Mouse (Mus musculus) right cerebral cortex, postnatal 4 days (tissue): ENCODE data around the gene Abcc12.

Experiments used
- DNase-seq: peaks from one replicate; pipeline ENCODE4 v3.0.0-alpha.2; 2022

Gene Abcc12

GRCm38 (mm10) chr8:86495056-86495455 is 85.4 kb downstream of the Abcc12 start:
- no peak for DNase-seq

DNA sequence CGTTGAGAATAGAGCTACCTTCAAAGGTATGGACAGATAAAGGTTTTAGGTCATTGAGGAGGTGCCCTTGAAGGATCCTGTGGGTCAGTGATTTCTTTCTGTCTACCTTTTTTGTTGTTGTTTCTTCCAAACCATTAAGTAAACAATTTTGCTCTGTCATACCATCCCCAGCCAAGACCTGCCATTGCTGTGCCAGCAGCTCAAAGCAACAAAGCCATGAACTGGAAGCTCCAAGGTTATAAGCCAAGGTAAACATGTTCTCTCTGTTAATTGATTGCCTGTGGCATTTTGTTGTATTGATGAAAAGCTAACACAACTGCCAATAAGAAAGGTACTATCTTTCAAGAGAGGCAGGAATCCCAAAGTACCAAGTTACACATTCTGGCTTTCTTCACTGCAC is 86.6 kb downstream of the Abcc12 start:
- DNase-seq = no peak

DNA sequence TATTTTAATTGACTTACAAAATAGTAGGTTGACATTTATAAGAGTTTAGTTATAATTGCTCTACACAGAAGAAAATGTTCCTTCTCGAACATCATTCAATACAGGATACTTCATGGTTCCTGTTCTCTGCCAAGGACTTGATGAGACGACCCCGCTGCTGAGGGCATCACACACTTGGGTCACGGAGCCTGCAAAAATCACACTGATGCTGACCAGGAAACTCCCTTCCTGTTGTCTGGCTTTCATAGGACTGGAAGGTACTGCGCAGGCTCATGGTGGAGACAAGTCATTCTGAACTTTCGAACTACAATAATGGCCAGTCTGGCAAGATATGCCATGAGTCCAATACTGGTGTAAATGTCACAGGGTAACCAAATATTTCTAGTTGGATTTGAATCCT is 95.1 kb downstream of the Abcc12 start:
- DNase-seq = no peak

DNA sequence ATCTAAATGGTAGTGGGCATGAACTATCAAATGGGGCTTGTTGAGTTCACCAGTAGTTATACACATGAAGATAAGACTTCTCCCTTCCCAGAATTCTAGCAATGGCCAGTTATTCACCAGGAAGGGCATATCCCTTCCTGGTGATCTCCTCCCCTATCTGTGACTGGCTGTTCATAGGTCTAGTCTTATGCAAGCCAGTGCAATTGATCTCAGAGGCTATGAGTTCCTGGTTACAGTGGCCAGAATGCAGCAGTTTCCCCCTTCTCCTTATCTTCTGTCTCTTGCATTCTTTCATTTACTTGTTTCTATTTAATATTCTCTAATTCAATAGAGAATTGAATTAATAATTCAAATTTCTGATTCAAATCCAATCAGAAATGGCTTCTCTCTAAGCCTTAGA is 96.2 kb downstream of the Abcc12 start:
- no peak for DNase-seq

- no peak for DNase-seq
These were observed 98.4 kb downstream of the Abcc12 start for GRCm38 (mm10) chr8:86482116-86482515.

DNA sequence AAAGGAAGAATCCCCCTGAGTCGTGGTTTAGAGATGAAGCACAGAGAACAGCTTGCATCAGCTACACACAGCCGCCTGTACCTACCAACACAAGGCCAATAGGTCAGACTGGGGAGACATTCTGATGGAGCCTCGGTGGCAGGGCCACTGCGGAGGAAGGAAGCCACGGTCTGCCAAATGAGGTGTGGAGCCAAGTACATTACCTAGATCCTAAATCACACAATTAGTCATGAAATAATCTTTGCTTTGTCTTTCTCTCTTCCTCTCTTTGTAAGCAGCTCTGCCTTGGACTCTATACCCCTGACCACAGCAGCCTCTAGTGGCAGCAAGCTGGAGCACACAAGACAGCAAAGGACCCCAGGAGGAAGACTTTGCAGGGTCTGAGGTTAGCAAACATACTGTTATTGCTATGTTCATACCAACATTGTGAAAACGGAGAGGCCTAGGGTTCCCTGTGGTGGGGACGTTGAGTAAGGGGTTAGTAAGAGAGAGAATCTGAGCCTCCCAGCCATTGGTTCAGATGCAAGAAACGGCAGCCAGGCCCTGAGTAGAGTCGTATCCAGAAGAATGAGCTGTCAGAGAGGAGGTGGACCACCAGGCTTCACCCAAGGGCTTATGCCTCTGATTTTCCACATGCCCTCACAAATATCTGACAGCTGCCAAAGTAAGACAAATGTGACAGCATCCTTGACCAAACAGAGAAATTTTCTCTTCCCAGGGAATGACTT is 104.6 kb downstream of the Abcc12 start:
- DNase-seq = peak; percentile 56

GRCm38 (mm10) chr8:86474461-86474860 is 106.0 kb downstream of the Abcc12 start:
- DNase-seq = no peak

- DNase-seq = no peak
These were observed 107.4 kb downstream of the Abcc12 start for GRCm38 (mm10) chr8:86473121-86473520.

DNA sequence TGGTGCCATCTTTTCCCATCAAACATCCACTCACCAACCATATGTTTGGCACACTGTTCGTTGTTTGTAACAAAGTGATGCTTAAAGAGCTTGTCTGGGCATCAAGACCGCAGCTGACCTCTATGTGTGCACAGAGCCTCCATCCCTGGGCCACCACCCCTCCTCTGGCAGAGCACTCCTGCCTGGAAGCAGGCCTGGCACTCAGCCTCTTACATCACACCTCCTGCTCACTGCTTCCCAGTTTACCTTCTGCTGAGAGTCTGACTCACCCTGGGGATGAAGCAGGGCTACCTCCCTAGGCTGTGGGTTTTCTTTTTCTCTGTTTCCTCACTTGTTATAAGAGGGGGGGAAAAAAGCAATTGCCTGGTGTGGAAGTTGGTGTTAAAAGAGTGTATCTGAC is 109.8 kb downstream of the Abcc12 start:
- DNase-seq = no peak

DNA sequence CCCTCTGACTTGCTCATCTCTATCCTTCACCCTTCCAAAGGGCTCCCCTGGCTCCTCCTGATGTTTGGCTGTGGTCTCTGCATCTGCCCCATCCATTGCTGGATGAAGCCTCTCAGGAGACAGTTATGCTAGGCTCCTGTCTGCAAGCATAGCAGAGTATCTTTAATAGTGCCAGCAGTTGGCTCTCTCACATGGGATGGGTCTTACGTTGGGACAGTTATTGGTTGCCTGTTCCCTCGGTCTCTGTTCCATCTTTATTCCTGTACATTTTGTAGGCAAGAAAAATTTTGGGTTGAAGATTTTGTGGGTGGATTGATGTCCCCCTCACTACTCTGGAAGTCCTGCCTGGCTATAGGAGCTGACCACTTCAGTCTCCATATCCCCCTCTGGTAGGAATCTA is 117.3 kb downstream of the Abcc12 start:
- no peak for DNase-seq

DNA sequence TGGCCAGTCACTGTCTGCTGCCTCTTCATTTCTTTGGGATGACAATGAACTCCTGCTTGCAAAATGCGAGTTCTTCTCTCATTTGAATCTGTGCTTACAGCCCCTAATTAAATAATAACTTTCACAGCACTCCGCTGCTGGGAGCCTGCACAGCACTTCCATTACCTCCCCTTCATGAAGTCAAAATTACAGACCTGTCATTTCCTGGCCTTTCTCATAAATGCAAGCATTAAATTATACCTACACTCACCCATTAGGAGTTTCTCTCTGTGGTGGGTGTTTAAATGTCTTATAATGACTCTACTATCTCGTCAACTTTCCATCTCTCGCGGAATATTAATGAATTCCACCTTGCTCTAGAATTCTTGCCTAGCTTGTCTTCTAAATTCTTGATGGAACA is 120.1 kb downstream of the Abcc12 start:
- no peak for DNase-seq

GRCm38 (mm10) chr8:86453697-86454480 is 126.6 kb downstream of the Abcc12 start:
- DNase-seq = no peak

DNA sequence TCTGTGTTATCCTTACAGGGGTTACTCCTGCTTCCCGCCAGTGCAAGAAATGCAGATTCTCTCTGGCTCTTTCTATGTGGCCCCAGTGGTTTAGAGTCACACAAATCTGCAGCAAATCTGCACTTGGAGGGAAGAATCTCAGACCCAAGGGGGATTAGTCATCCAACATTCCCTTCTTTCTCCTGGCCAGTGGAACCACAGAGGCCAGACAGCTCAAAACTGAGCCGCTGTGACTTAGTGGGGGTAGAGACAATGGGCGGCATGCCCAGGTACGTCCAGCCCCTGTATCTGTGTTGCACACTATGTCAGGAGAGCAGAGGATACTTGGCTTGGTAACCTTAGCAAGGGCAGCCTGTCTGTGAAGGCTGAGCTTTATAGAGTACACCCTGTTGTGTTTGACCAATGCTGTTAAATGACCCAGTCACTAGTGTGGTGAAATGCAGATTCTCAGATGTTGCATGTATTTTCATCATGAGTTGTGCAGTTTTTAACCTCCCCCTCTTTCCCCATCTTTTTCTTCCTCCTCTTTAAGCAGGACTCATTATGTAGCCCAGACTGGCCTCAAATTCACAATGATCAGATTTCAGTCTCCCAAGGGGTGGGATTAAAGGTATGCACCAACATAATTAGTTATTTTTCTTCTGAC is 130.5 kb downstream of the Abcc12 start:
- no peak for DNase-seq

DNA sequence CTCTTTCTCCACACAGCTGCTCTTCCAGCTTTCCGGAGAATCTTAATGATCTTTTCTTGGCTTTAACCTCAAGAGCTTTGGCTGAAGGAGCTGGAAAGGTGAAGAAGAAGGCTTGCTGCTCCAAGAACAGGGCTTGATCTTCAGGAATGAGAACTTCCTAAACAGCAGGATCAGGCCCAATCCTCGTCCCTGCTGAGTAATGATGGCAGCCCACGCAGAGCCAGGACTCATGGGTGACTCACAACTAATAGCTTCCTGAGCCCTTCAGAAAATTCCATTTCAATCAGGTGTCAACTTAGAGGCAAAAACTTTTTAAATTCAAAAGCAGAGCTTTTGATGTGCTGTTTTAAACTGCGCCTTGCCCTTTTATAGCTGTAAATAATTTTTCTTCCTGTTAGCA is 135.0 kb downstream of the Abcc12 start:
- no peak for DNase-seq

- DNase-seq = no peak
These were observed 136.7 kb downstream of the Abcc12 start for GRCm38 (mm10) chr8:86443744-86444143.

DNA sequence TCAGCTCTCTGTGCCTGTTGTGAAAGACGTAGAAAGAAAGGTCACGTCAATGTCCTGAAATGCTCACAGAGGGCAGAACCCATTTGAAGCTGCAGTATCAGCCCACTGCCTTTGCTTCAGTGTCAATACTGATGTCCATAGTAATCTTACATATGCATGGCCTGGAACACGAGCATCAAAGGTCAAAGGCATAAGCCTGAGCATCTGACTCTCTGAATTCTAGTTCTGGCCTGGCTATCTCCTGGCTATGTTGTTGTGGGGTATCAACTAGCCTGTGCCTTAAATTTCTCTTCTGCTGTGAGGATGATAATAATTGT is 141.5 kb downstream of the Abcc12 start:
- no peak for DNase-seq

GRCm38 (mm10) chr8:86438133-86438982 is 142.1 kb downstream of the Abcc12 start:
- DNase-seq = peak; percentile 49

- DNase-seq = no peak
These were observed 143.1 kb downstream of the Abcc12 start for GRCm38 (mm10) chr8:86437418-86437817.
